Mouse (Mus musculus) MEL (cell line): ENCODE results near the gene Ccl5. TPM values are rescaled to one million over a fixed set of nuclear protein-coding genes. Genes with fewer than 3 reads are reported as not detected.

ENCODE experiments used
- DNase-seq: peaks from one replicate; pipeline ENCODE4 v3.0.0; 2011; ENCODE audit warnings: low read depth, low spot score
- H3K27ac ChIP-seq: 2 replicates; pipeline ENCODE4 v1.5.1; 2012; ENCODE audit warnings: low read depth, mild to moderate bottlenecking, control low read depth, low read length, moderate library complexity; ENCODE audit not compliant: control insufficient read depth
- H3K27me3 ChIP-seq, 2 experiments: fragments of 150-350 bp in 1 of 2; sonication (generic) in 1 of 2; 2 replicates each; pipeline ENCODE4 v1.6.1; 2012; ENCODE audit warnings: low read length in 2 of 2, mild to moderate bottlenecking in 2 of 2, improper control_type of control experiment in 1 of 2, moderate library complexity in 1 of 2; ENCODE audit not compliant: insufficient read depth in 2 of 2, control insufficient read depth in 1 of 2
- H3K36me3 ChIP-seq, 2 experiments: 2 replicates each; pipeline ENCODE4 v1.6.1; 2012 to 2014; ENCODE audit warnings: low read length in 2 of 2, improper control_type of control experiment in 1 of 2, inconsistent platforms in 1 of 2, mild to moderate bottlenecking in 1 of 2; ENCODE audit not compliant: insufficient read depth in 2 of 2, control insufficient read depth in 1 of 2
- H3K4me1 ChIP-seq, 2 experiments: fragments of 150-350 bp in 1 of 2; sonication (generic) in 1 of 2; 2 replicates each; pipeline ENCODE4 v1.6.1; 2012; ENCODE audit warnings: low read length in 2 of 2, improper control_type of control experiment in 1 of 2, mild to moderate bottlenecking in 1 of 2; ENCODE audit not compliant: insufficient read depth in 2 of 2, control insufficient read depth in 1 of 2
- H3K4me3 ChIP-seq, 2 experiments: fragments of 150-350 bp in 1 of 2; sonication (generic) in 1 of 2; 2 replicates each; pipeline ENCODE4 v1.5.1; 2012; ENCODE audit warnings: low read depth in 2 of 2, low read length in 2 of 2, mild to moderate bottlenecking in 2 of 2, moderate library complexity in 2 of 2, control low read depth in 1 of 2, improper control_type of control experiment in 1 of 2; ENCODE audit not compliant: control insufficient read depth in 1 of 2, insufficient read depth in 1 of 2
- H3K79me2 ChIP-seq: 2 replicates; pipeline ENCODE4 v1.6.1; 2012; ENCODE audit warnings: mild to moderate bottlenecking, low read length, moderate library complexity; ENCODE audit not compliant: control insufficient read depth, poor library complexity, insufficient read depth
- H3K9ac ChIP-seq: 2 replicates; pipeline ENCODE4 v1.6.1; 2012; ENCODE audit warnings: low read depth, mild to moderate bottlenecking, control low read depth, low read length, moderate library complexity; ENCODE audit not compliant: control insufficient read depth, poor library complexity, severe bottlenecking
- H3K9me3 ChIP-seq: fragments of 150-350 bp; sonication (generic); replicated peaks from 2 replicates; pipeline ENCODE4 v1.6.1; 2012; ENCODE audit warnings: mild to moderate bottlenecking, low read length, improper control_type of control experiment, moderate library complexity; ENCODE audit not compliant: insufficient read depth
- BHLHE40 ChIP-seq: IDR thresholded peaks from 2 replicates; pipeline ENCODE4 v1.6.1; 2012; ENCODE audit warnings: low read depth, mild to moderate bottlenecking, inconsistent platforms, low read length, improper control_type of control experiment, borderline replicate concordance
- EP300 ChIP-seq, 2 experiments: IDR thresholded peaks; 2 replicates each; pipeline ENCODE4 v1.6.1; 2011; ENCODE audit warnings: improper control_type of control experiment in 2 of 2, low read length in 2 of 2, low read depth in 1 of 2, mild to moderate bottlenecking in 1 of 2
- ETS1 ChIP-seq: IDR thresholded peaks from 2 replicates; pipeline ENCODE4 v1.6.1; 2012; ENCODE audit warnings: low read depth, mild to moderate bottlenecking, inconsistent platforms, low read length, improper control_type of control experiment, moderate library complexity
- HCFC1 ChIP-seq: IDR thresholded peaks from 2 replicates; pipeline ENCODE4 v1.6.1; 2012; ENCODE audit warnings: low read depth, mild to moderate bottlenecking, inconsistent platforms, low read length, improper control_type of control experiment, moderate library complexity
- JUND ChIP-seq: IDR thresholded peaks from 2 replicates; pipeline ENCODE4 v1.6.1; 2011; ENCODE audit warnings: low read depth, mild to moderate bottlenecking, improper control_type of control experiment, low read length
- MAFK ChIP-seq: IDR thresholded peaks from 2 replicates; pipeline ENCODE4 v1.6.1; 2011; ENCODE audit warnings: low read depth, mild to moderate bottlenecking, low read length, improper control_type of control experiment, borderline replicate concordance
- MAZ ChIP-seq: IDR thresholded peaks from 2 replicates; pipeline ENCODE4 v1.6.1; 2012; ENCODE audit warnings: low read depth, mild to moderate bottlenecking, inconsistent platforms, low read length, improper control_type of control experiment
- MEF2A ChIP-seq: IDR thresholded peaks from 2 replicates; pipeline ENCODE4 v1.6.1; 2014; ENCODE audit warnings: low read depth, mild to moderate bottlenecking, inconsistent platforms, low read length, improper control_type of control experiment; ENCODE audit not compliant: poor library complexity, insufficient replicate concordance, severe bottlenecking; ENCODE audit errors: extremely low read depth
- MXI1 ChIP-seq: IDR thresholded peaks from 2 replicates; pipeline ENCODE4 v1.6.1; 2011; ENCODE audit warnings: mild to moderate bottlenecking, low read depth, low read length, improper control_type of control experiment
- MYB ChIP-seq: IDR thresholded peaks from 2 replicates; pipeline ENCODE4 v1.6.1; 2011; ENCODE audit warnings: mild to moderate bottlenecking, low read depth, low read length, improper control_type of control experiment
- MYC ChIP-seq: IDR thresholded peaks from 2 replicates; pipeline ENCODE4 v1.6.1; 2011; ENCODE audit warnings: low read depth, mild to moderate bottlenecking, low read length, improper control_type of control experiment, moderate library complexity
- NELFE ChIP-seq: IDR thresholded peaks from 2 replicates; pipeline ENCODE4 v1.6.1; 2011; ENCODE audit warnings: low read depth, low read length, improper control_type of control experiment
- NRF1 ChIP-seq: IDR thresholded peaks from 2 replicates; pipeline ENCODE4 v1.6.1; 2014; ENCODE audit warnings: low read depth, mild to moderate bottlenecking, inconsistent platforms, low read length, improper control_type of control experiment, moderate library complexity; ENCODE audit not compliant: poor library complexity, insufficient read depth, severe bottlenecking
- POLR2A ChIP-seq, 2 experiments: IDR thresholded peaks; 2 replicates each; pipeline ENCODE4 v1.6.1; 2011 to 2012; ENCODE audit warnings: low read length in 2 of 2, mild to moderate bottlenecking in 2 of 2, control low read depth in 1 of 2, improper control_type of control experiment in 1 of 2, low read depth in 1 of 2, moderate library complexity in 1 of 2; ENCODE audit not compliant: control insufficient read depth in 1 of 2, insufficient read depth in 1 of 2, poor library complexity in 1 of 2
- RAD21 ChIP-seq: IDR thresholded peaks from 2 replicates; pipeline ENCODE4 v1.6.1; 2011; ENCODE audit warnings: mild to moderate bottlenecking, low read depth, low read length, improper control_type of control experiment
- SIN3A ChIP-seq: IDR thresholded peaks from 2 replicates; pipeline ENCODE4 v1.6.1; 2012; ENCODE audit warnings: low read length, improper control_type of control experiment, inconsistent platforms
- TAL1 ChIP-seq: IDR thresholded peaks from 2 replicates; pipeline ENCODE4 v1.6.1; 2012; ENCODE audit warnings: mild to moderate bottlenecking, inconsistent platforms, low read length, moderate library complexity, mixed read lengths
- TCF12 ChIP-seq: IDR thresholded peaks from 2 replicates; pipeline ENCODE4 v1.6.1; 2014; ENCODE audit warnings: low read depth, mild to moderate bottlenecking, inconsistent platforms, low read length, improper control_type of control experiment, moderate library complexity
- USF2 ChIP-seq, 2 experiments: IDR thresholded peaks; 2 replicates each; pipeline ENCODE4 v1.6.1; 2011 to 2012; ENCODE audit warnings: improper control_type of control experiment in 2 of 2, low read length in 2 of 2, borderline replicate concordance in 1 of 2, inconsistent platforms in 1 of 2, low read depth in 1 of 2, mild to moderate bottlenecking in 1 of 2; ENCODE audit not compliant: insufficient read depth in 1 of 2
- ZC3H11A ChIP-seq: IDR thresholded peaks from 2 replicates; pipeline ENCODE4 v1.6.1; 2012; ENCODE audit warnings: low read depth, mild to moderate bottlenecking, inconsistent platforms, low read length, improper control_type of control experiment
- ZNF384 ChIP-seq: IDR thresholded peaks from 2 replicates; pipeline ENCODE4 v1.6.1; 2012; ENCODE audit warnings: low read depth, mild to moderate bottlenecking, inconsistent platforms, low read length, improper control_type of control experiment
- polyA plus RNA-seq, 2 experiments: library from polyadenylated mRNA; stranded (reverse) in 1 of 2; unstranded in 1 of 2; fragments of >175 nt in 1 of 2; fragments of >200 nt in 1 of 2; gene quantifications; 2 replicates each; pipeline versions ENCODE4 v1.2.1 to v1.2.4; 2012; ENCODE audit warnings: low replicate concordance in 2 of 2, low read depth in 1 of 2; ENCODE audit not compliant: insufficient read length in 2 of 2, insufficient read depth in 1 of 2, missing spikeins in 1 of 2
- total RNA-seq: library from RNA; depleted of rRNA; stranded (reverse); fragments of 300-350 nt; gene quantifications from 2 replicates; pipeline ENCODE4 v1.2.3, GENCODE M21; 2012; rRNA removed

Ccl5 gene
- not detected in 2 replicates for total RNA-seq
- polyA plus RNA-seq: under 1 TPM in 1 of 2 experiments, not detected in 1; 0.56 TPM

- H3K27ac ChIP-seq: no peak within 1 kb of the TSS
- TF ChIP-seq ZNF384: no peak
- TF ChIP-seq BHLHE40: no peak
- no peak for TF ChIP-seq ZC3H11A
- TF ChIP-seq RAD21: no peak
- TF ChIP-seq USF2 (IDR thresholded peaks at IDR 0.05; ENCODE audit: borderline replicate concordance in 1 of 2, insufficient read depth in 1 of 2, low read depth in 1 of 2, low read length in 2 of 2): no peak
- no peak for TF ChIP-seq MYC
- no peak for TF ChIP-seq MEF2A
- TF ChIP-seq TCF12: no peak
- no peak for TF ChIP-seq MXI1
- no peak for TF ChIP-seq ETS1
- no peak for TF ChIP-seq NELFE
- no peak for TF ChIP-seq POLR2A (IDR thresholded peaks at IDR 0.05; ENCODE audit: control insufficient read depth in 1 of 2, insufficient read depth in 1 of 2, low read depth in 1 of 2, low read length in 2 of 2, poor library complexity in 1 of 2)
- no peak for TF ChIP-seq MAFK
- TF ChIP-seq MYB: no peak
- no peak for TF ChIP-seq TAL1
- TF ChIP-seq HCFC1: no peak
- no peak for TF ChIP-seq MAZ
- H3K9me3 ChIP-seq: no peaks in the 10 kb centered on the region
- H3K36me3 ChIP-seq: no peaks in the 10 kb centered on the region
- no peak for DNase-seq
- H3K79me2 ChIP-seq: no peaks in the 10 kb centered on the region
- no peak within 1 kb of the TSS for H3K9ac ChIP-seq
- H3K4me3 ChIP-seq: no peak within 1 kb of the TSS
- H3K27me3 ChIP-seq: peaks cover 0 to 4% of the 10 kb centered on the region in 2 experiments; a peak in 1 of 4 replicates
- H3K4me1 ChIP-seq: no peaks in the 10 kb centered on the region
Observed at GRCm38 (mm10) chr11:83530360-83530759, at the start of gene Ccl5. Ccl5 (minus strand) TSS chr11:83530518.

DNA sequence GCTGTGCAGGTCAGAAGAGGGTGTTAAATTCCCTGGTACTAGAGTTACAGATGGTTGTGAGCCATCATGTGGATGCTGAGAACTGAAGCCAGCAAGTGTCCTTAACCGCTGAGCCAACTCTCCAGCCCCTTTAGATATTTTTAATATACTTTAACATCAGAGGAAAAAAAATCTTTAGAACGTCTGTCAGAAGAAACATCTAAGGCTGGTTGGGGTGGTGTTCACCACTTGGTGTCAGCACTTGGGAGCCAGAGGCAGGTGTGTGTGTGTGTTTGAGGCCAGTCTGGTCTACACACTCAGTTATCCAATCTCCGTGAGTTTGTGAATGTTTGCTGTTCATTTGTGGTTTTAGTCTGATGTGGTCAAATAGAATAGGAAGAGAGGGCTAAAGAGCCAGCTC is 48.7 kb upstream of the Ccl5 start:
- Histone ChIP-seq H3K9ac (no peak overlapping the region), H3K27me3 (no peaks in the 10 kb centered on the region; a peak in 1 of 4 replicates), H3K36me3 (peaks cover 0 to 56% of the 10 kb centered on the region in 2 experiments; a peak in 2 of 4 replicates), H3K27ac (no peak overlapping the region), H3K4me1 (peaks cover 20 to 38% of the 10 kb centered on the region in 2 experiments), H3K9me3 (no peaks in the 10 kb centered on the region), H3K4me3 (no peak overlapping the region), H3K79me2 (no peaks in the 10 kb centered on the region)
- no peak for TF ChIP-seq JUND
- TF ChIP-seq MYC: no peak
- no peak for TF ChIP-seq NRF1
- TF ChIP-seq EP300 (IDR thresholded peaks at IDR 0.05; ENCODE audit: low read depth in 1 of 2, low read length in 2 of 2): no peak
- TF ChIP-seq SIN3A: no peak
- DNase-seq: no peak
